Comparison of ENCODE assay signal across 10 mouse cellular contexts in the genomic region with DNA sequence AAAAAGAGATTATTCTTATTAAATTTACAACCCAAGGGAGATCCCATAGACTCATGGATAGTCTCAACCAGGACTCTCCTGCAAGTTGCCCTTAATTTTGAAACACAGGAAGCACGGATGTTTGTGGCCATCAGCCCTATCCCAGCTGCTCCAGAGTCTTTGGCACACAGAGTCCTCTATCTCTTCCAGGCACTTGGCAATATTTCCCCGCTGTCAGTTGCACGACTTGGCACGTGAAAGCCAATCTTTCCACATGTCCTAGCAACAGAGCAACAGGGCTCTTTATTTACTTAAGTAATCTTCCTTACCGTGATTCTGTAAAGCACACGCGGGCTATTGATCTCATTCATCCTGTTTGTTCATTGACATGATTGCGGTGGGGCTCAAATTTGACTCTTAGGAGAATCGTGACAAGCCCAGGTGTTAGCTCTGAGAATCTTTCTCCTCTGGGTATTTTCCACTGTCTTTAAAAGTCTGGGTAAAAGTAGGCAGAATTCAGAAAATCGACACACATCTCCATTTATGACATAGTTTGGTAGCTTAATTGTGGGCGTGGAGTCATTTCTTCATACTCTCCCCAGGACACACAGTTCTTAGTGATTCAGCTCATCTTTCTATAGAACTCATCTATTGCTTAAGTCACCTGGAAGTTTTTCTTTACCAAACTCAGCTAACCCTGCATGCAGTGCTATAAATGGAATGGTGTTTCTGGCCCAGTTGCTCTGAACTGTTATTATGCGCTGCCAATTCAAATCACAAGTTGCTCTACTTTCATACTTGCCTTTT. TPM values are rescaled to one million over a fixed set of nuclear protein-coding genes. Genes with fewer than 3 reads are reported as not detected.
DNase-seq lines count a peak whose midpoint lies in the region.
"Had no signal": no experiment of that assay in that cellular context is flagged by ENCODE, and none has a peak within 500 bp of the region (broad histone marks: within the 10 kb centered on the region; RNA-seq: fewer than 3 reads in every experiment).

No protein-coding gene starts in this region.

- intact Hi-C loops in heart, postnatal 25 days (cut with DNase I) = no loop called here

- DNase-seq in layer of hippocampus, adult 11-12 months (ENCODE audit: low spot score) = peak; percentile 17
- DNase-seq in layer of hippocampus, adult 9-10 months (ENCODE audit: low spot score) = no peak
- DNase-seq in brain, adult 2 months (ENCODE audit: low read depth, low spot score) = peak; percentile 39
- DNase-seq in fat pad, adult 2 months (ENCODE audit: extremely low read depth, low read depth, low spot score) = peak; percentile 59
- peak; percentile 68 for DNase-seq in heart, postnatal 25 days (ENCODE audit: low spot score)
- DNase-seq in kidney, postnatal 25 days = no peak
- no peak for DNase-seq in frontal cortex, postnatal 14 days (ENCODE audit: low spot score in 2 of 2)
- DNase-seq: cerebellum, adult 2 months; kidney, postnatal 4 days; thymus, postnatal 36 days had no signal

RNA-seq across cellular contexts. Expression of a gene that starts 13.6 kb away (rescaled TPM):
- total RNA-seq in heart, postnatal 25 days (2021) = 10 to 100 TPM; 20.2 to 20.7 TPM

Comparison
In these comparisons a context has a peak if more than half of its experiments do, and no peak if none do; other contexts are left out.
1. DNase-seq: peak in layer of hippocampus, adult 11-12 months (single experiment), brain, adult 2 months (single experiment), fat pad, adult 2 months (single experiment) and heart, postnatal 25 days (single experiment); none in layer of hippocampus, adult 9-10 months (single experiment), kidney, postnatal 25 days (0 of 2) and frontal cortex, postnatal 14 days (0 of 2).